Mouse (Mus musculus): ENCODE measurements around the gene Fam206a.

DNA sequence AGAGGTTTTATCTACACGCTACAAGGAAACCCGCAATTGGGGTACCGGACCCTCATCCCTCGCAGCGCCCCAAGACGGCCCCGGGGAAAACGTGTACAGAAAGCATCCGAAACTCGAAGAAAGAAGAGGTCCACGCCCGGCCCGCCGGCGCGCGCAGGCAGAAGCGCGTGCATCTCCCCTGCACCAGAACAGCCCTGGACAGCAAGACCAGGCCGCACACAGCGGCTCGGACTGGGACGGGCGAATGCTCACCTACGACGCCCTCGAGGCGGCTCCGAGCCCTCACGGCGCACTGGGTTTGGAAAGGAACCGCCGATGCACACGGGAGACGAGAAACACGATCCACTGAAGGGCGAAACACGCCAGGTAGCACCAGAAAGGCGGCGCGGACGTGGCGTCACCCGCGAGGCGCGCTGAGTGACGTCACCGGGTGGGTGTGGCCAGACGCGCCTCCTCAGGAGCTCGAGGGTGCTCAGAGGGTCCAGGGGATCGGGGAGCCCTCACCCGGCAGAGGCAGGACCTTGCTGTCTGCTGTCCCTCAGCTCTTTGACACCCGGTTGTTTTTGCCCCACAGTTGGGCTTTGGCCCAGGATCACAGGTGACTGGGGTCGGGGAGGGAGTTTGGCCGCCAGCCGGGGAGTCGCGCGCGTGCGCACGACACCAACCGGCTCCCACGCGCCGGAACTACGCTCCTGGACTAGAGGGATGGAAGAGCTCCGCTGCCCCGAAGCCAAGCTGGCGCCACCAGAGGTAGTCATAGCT, at the start of gene Fam206a, which contains the start of gene Elp1:
- TF ChIP-seq USF1 (IDR thresholded peaks at IDR 0.05; ENCODE audit: low read depth) (no peak), CTCF (IDR thresholded peaks at IDR 0.05; ENCODE audit: control insufficient read depth, insufficient read depth, insufficient read length) (no peak), MYOD1 (IDR thresholded peaks at IDR 0.05; ENCODE audit: control insufficient read depth, insufficient read length, low read depth) (no peak), MYOG (IDR thresholded peaks at IDR 0.05; ENCODE audit: control insufficient read depth, extremely low read depth, insufficient read length) (no peak)
